Mouse (Mus musculus) kidney, embryonic 15.5 days (tissue): ENCODE measurements around the gene Svopl. TPM values are rescaled to one million over a fixed set of nuclear protein-coding genes. Genes with fewer than 3 reads are reported as not detected.

Experiments
- ATAC-seq: fragments of 200-750 bp; cut with Nextera tagmentation; replicated peaks from 2 replicates; pipeline ENCODE4 v1.8.0; 2017; ENCODE audit warnings: moderate TSS enrichment; ENCODE audit not compliant: low FRiP score
- H3K27ac ChIP-seq: fragments of 300-500 bp; sonication (generic); 2 replicates; pipeline ENCODE4 v1.5.1; 2015; ENCODE audit warnings: mild to moderate bottlenecking, inconsistent platforms
- H3K27me3 ChIP-seq: fragments of 300-500 bp; sonication (generic); 2 replicates; pipeline ENCODE4 v1.6.1; 2015; ENCODE audit warnings: inconsistent platforms
- H3K36me3 ChIP-seq: fragments of 300-500 bp; sonication (generic); 2 replicates; pipeline ENCODE4 v1.6.1; 2015; ENCODE audit warnings: inconsistent platforms
- H3K4me1 ChIP-seq: fragments of 300-500 bp; sonication (generic); 2 replicates; pipeline ENCODE4 v1.6.1; 2015; ENCODE audit warnings: inconsistent platforms
- H3K4me2 ChIP-seq: fragments of 300-500 bp; sonication (generic); 2 replicates; pipeline ENCODE4 v1.6.1; 2015; ENCODE audit warnings: moderate library complexity, mild to moderate bottlenecking, inconsistent platforms
- H3K4me3 ChIP-seq: fragments of 300-500 bp; sonication (generic); replicated peaks from 2 replicates; pipeline ENCODE4 v1.5.1; 2015; ENCODE audit warnings: mild to moderate bottlenecking, inconsistent platforms
- H3K9ac ChIP-seq: fragments of 300-500 bp; sonication (generic); 2 replicates; pipeline ENCODE4 v1.6.1; 2015; ENCODE audit warnings: mild to moderate bottlenecking, inconsistent platforms
- H3K9me3 ChIP-seq: fragments of 300-500 bp; sonication (generic); replicated peaks from 2 replicates; pipeline ENCODE4 v1.6.1; 2016; ENCODE audit warnings: inconsistent platforms
- WGBS: fragments of 180-500 bp; shearing (Covaris S2); methylation state at CpG from one replicate; pipeline ENCODE4 v1.1.7; 2015; ENCODE audit warnings: mixed read lengths; 5-methylcytosine and 5-hydroxymethylcytosine counted together
- polyA plus RNA-seq: library from polyadenylated mRNA; unstranded; fragments of >200 nt; fragmentation: Nextera tagmentation; extraction: Ambion mirVana; gene quantifications from 2 replicates; pipeline ENCODE4 v1.2.1, GENCODE M21; 2015

Svopl gene
- polyA plus RNA-seq, 1 experiment from 2014 or later: 14.5 TPM

DNA sequence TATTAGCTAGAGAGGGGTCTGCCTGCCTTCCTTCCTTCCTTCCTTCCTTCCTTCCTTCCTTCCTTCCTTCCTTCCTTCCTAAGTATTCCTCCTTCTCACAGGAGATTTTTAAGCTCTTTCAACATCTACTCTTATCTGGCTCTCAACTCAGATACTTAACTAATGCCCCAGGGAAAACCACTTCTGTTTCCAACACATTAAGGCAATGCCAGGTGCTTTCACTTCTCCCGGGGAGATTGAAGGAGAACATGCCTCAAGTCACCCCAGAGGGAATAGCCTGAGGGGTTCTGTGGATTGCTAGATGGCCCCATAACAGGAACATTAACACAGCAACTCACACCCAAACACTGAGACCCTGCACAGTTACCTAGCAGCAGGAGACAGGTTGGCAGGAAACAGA lies 19.0 kb downstream of the Svopl start:
- no peak overlapping the region for H3K4me3 ChIP-seq
- no peak overlapping the region for H3K9ac ChIP-seq
- no peak overlapping the region for H3K4me2 ChIP-seq
- H3K4me1 ChIP-seq: peaks cover 34% of the 10 kb centered on the region
- H3K36me3 ChIP-seq: no peaks in the 10 kb centered on the region
- no peaks in the 10 kb centered on the region for H3K27me3 ChIP-seq
- no peaks in the 10 kb centered on the region; the same call in 1 of the 2 replicates for H3K9me3 ChIP-seq
- no peak for ATAC-seq
- no peak overlapping the region for H3K27ac ChIP-seq
- 38% methylated on average over 1 of the region's 1 CpGs for WGBS

DNA sequence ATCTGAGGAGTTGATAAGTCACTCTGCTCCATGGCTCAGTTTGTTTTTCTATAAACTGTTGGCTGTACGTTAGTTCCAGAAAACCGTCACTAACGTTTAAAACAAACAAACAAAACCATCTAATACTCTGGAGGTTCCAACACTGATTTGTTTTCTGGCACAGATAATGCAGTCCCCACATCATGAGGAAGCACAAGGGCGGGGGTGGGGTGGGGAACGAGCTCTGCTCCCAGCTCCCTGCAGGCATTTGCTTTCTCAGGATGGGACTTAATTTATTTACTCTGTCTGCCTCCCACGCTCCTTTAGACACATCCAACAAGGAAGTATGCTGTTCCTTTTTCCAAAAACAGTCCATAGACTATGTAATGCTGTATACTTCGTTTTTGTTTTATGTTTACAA lies 23.5 kb downstream of the Svopl start:
- 0 out of 2 replicates have a peak, but pooled peaks have one; percentile 56 for ATAC-seq
- no peak overlapping the region for H3K4me2 ChIP-seq
- H3K4me3 ChIP-seq: no peak overlapping the region
- no peaks in the 10 kb centered on the region; the same call in 1 of the 2 replicates for H3K9me3 ChIP-seq
- no peak overlapping the region for H3K9ac ChIP-seq
- no peaks in the 10 kb centered on the region for H3K27me3 ChIP-seq
- 16% methylated on average over 7 of the region's 7 CpGs for WGBS
- H3K36me3 ChIP-seq: peaks cover 2% of the 10 kb centered on the region; the same call in 1 of the 2 replicates
- H3K4me1 ChIP-seq: peaks cover 20% of the 10 kb centered on the region
- peak overlapping the region; percentile 61 for H3K27ac ChIP-seq

DNA sequence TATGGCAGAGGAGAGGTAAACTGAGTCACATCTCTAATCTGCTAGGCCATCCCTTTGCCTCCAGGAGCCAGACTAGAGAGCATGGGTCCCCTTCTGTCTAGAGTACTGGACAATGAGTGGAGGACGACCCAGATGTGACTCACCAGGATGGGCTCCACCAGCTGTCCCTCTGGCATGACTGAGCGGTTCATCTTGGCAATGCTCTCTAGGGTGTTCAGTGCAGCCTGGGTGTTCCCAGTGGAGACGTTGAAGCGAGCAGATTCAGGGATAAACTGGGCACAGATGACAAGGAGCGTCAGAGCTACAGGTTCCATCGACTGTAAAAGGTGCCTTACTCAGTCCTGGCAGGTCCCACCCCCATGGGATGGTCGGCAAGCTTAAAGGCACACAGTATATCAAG lies 25.4 kb downstream of the Svopl start:
- H3K4me2 ChIP-seq: no peak overlapping the region
- peaks cover 19% of the 10 kb centered on the region for H3K4me1 ChIP-seq
- ATAC-seq: no peak
- no peak overlapping the region for H3K9ac ChIP-seq
- no peak overlapping the region for H3K27ac ChIP-seq
- WGBS: 84% methylated on average over 7 of the region's 7 CpGs
- H3K9me3 ChIP-seq: no peaks in the 10 kb centered on the region; the same call in 1 of the 2 replicates
- H3K4me3 ChIP-seq: no peak overlapping the region
- H3K27me3 ChIP-seq: no peaks in the 10 kb centered on the region
- H3K36me3 ChIP-seq: peaks cover 3% of the 10 kb centered on the region; the same call in 1 of the 2 replicates

GRCm38 (mm10) chr6:38012829-38013228 lies 34.0 kb downstream of the Svopl start:
- Histone ChIP-seq H3K9me3 (no peaks in the 10 kb centered on the region), H3K27ac (no peak overlapping the region)
- WGBS: 92% methylated on average over 2 of the region's 2 CpGs

DNA sequence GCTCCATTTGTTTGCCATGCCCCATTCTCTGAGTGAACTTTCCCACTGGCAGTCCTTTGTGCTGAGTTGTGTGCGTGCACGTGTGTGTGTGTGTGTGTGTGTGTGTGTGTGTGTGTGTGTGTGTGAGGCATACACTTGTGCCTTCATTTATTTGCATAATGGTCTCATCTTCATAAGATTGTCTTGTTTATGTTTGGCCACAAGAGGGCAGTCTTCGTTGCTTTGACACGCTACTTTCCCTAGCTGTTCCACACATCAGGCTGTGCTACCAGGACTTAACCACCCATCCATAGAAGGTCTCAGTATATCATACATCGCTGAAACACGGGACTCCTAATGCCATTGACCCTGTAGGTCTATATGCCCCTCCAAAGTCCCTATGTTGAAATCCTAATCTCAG lies 39.3 kb downstream of the Svopl start:
- no peaks in the 10 kb centered on the region for H3K4me1 ChIP-seq
- no peaks in the 10 kb centered on the region for H3K36me3 ChIP-seq
- H3K4me2 ChIP-seq: no peak overlapping the region
- 14% methylated on average over 6 of the region's 6 CpGs for WGBS
- H3K27ac ChIP-seq: no peak overlapping the region
- H3K27me3 ChIP-seq: no peaks in the 10 kb centered on the region
- peak; percentile 71; the same call in 1 of the 2 replicates for ATAC-seq
- H3K9me3 ChIP-seq: no peaks in the 10 kb centered on the region
- H3K4me3 ChIP-seq: no peak overlapping the region
- H3K9ac ChIP-seq: no peak overlapping the region

More at GRCm38 (mm10) chr6:38012829-38013228, 34.0 kb downstream of the Svopl start:
- H3K4me3 ChIP-seq: no peak overlapping the region
- ATAC-seq: no peak
- H3K27me3 ChIP-seq: no peaks in the 10 kb centered on the region
- no peaks in the 10 kb centered on the region for H3K36me3 ChIP-seq
- H3K4me1 ChIP-seq: no peaks in the 10 kb centered on the region
- H3K4me2 ChIP-seq: no peak overlapping the region
- no peak overlapping the region for H3K9ac ChIP-seq

DNA sequence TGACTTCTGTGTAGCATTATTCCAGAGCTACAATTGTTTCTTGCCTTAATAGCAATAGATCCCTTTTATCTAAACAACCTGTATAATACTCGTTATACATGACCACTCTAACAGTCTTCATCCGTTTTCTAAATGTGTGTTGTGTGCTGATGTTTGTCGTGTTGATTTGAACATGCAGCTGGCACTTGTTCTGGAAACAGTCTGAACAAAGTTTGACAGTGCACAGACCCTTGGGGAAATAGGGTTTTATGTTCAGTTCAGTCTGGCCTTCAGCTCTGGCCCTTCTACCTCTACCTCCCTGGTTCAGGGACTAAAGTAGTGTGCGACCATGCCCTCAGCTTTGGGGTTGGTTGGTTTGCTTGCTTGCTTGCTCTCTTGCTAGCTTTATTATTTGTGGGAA lies 79.4 kb downstream of the Svopl start:
- Histone ChIP-seq H3K4me1 (no peaks in the 10 kb centered on the region), H3K36me3 (peaks cover 65% of the 10 kb centered on the region), H3K4me3 (no peak overlapping the region), H3K9me3 (no peaks in the 10 kb centered on the region), H3K9ac (no peak overlapping the region), H3K27me3 (no peaks in the 10 kb centered on the region), H3K27ac (no peak overlapping the region), H3K4me2 (no peak overlapping the region)
- no peak for ATAC-seq
- WGBS: 91% methylated on average over 4 of the region's 4 CpGs

- H3K9ac ChIP-seq: no peak overlapping the region
- 92% methylated on average over 6 of the region's 6 CpGs for WGBS
- H3K9me3 ChIP-seq: no peaks in the 10 kb centered on the region
- no peak overlapping the region for H3K4me2 ChIP-seq
- no peak for ATAC-seq
- no peak overlapping the region for H3K27ac ChIP-seq
- peaks cover 78% of the 10 kb centered on the region for H3K36me3 ChIP-seq
- no peak overlapping the region for H3K4me3 ChIP-seq
- H3K4me1 ChIP-seq: no peaks in the 10 kb centered on the region
- no peaks in the 10 kb centered on the region for H3K27me3 ChIP-seq
Observed at GRCm38 (mm10) chr6:37951306-37951705, 95.5 kb downstream of the Svopl start.

DNA sequence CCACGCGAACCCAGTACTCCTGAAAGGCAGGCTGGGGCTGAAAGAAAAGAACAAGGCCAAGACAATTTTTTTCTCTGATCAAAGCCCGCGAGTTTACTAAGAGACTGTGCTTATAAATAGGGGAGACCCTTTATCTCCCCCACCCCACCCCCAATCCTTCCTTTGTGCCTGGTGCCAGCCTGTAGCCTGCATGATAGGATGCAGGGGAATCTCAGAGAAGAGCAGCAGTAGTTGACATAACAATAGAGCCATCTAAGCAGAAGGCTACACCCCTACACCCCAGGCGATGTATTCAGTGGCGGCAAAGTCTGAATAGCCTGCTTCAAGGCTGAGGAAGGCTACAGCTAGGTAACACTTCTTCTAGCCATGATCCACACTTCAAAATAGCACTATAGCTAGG lies 110.3 kb downstream of the Svopl start:
- H3K9me3 ChIP-seq: 0 out of 2 replicates have a peak, but pooled peaks cover 3% of the 10 kb centered on the region
- H3K9ac ChIP-seq: no peak overlapping the region
- H3K27me3 ChIP-seq: no peaks in the 10 kb centered on the region
- WGBS: 56% methylated on average over 6 of the region's 6 CpGs
- no peak for ATAC-seq
- no peak overlapping the region for H3K27ac ChIP-seq
- H3K4me2 ChIP-seq: no peak overlapping the region
- H3K36me3 ChIP-seq: peaks cover 53% of the 10 kb centered on the region
- no peaks in the 10 kb centered on the region for H3K4me1 ChIP-seq
- H3K4me3 ChIP-seq: no peak overlapping the region

Other genes starting within 250 kb of the Svopl start
- gene Trim24, start 176.2 kb downstream of the Svopl start, polyA plus RNA-seq: 16.8 and 17.4 TPM in 2 replicates
- gene Tmem213, start 62.3 kb upstream of the Svopl start, polyA plus RNA-seq: 37.4 and 43.5 TPM in 2 replicates
- 12.0 and 12.6 TPM in 2 replicates for gene Atp6v0a4, start 77.6 kb upstream of the Svopl start, polyA plus RNA-seq
- 6.7 and 7.8 TPM in 2 replicates for gene D630045J12Rik, start 207.0 kb upstream of the Svopl start, polyA plus RNA-seq